Mouse (Mus musculus) heart, embryonic 11.5 days (tissue): ENCODE results near the gene Vezf1. TPM values are rescaled to one million over a fixed set of nuclear protein-coding genes. Genes with fewer than 3 reads are reported as not detected.

Source experiments
- ATAC-seq: fragments of 200-750 bp; cut with Nextera tagmentation; replicated peaks from 2 replicates; pipeline ENCODE4 v1.8.0; 2017; ENCODE audit warnings: moderate library complexity; ENCODE audit not compliant: insufficient number of reproducible peaks, low FRiP score, low TSS enrichment
- H3K27ac ChIP-seq: fragments of 300-500 bp; sonication (generic); 2 replicates; pipeline ENCODE4 v1.5.1; 2014; ENCODE audit warnings: mild to moderate bottlenecking, low read depth, low read length
- H3K27me3 ChIP-seq: fragments of 300-500 bp; sonication (generic); 2 replicates; pipeline ENCODE4 v1.6.1; 2014; ENCODE audit warnings: mild to moderate bottlenecking, low read length, mixed read lengths; ENCODE audit not compliant: control insufficient read depth, insufficient read depth
- H3K36me3 ChIP-seq: fragments of 300-500 bp; sonication (generic); 2 replicates; pipeline ENCODE4 v1.6.1; 2014; ENCODE audit warnings: mild to moderate bottlenecking, low read length, moderate library complexity, mixed read lengths; ENCODE audit not compliant: control insufficient read depth, insufficient read depth
- H3K4me1 ChIP-seq: fragments of 300-500 bp; sonication (generic); 2 replicates; pipeline ENCODE4 v1.6.1; 2014; ENCODE audit warnings: low read length; ENCODE audit not compliant: control insufficient read depth, insufficient read depth
- H3K4me2 ChIP-seq: fragments of 300-500 bp; sonication (generic); 2 replicates; pipeline ENCODE4 v1.6.1; 2014; ENCODE audit warnings: mild to moderate bottlenecking, moderate library complexity
- H3K4me3 ChIP-seq: fragments of 300-500 bp; sonication (generic); 2 replicates; pipeline ENCODE4 v1.5.1; 2014; ENCODE audit warnings: low read depth, low read length
- H3K9ac ChIP-seq: fragments of 300-500 bp; sonication (generic); 2 replicates; pipeline ENCODE4 v1.6.1; 2014; ENCODE audit warnings: mild to moderate bottlenecking, low read depth, low read length, moderate library complexity
- H3K9me3 ChIP-seq: fragments of 300-500 bp; sonication (generic); replicated peaks from 2 replicates; pipeline ENCODE4 v1.6.1; 2016; ENCODE audit warnings: low read length; ENCODE audit not compliant: control insufficient read depth
- WGBS: fragments of 180-500 bp; shearing (Covaris S2); extraction: QIAGEN DNeasy Blood & Tissue Kit; methylation state at CpG from one replicate; pipeline ENCODE4 v1.1.7; 2014; ENCODE audit not compliant: insufficient replicate concordance; 5-methylcytosine and 5-hydroxymethylcytosine counted together
- polyA plus RNA-seq: library from polyadenylated mRNA; unstranded; fragments of >200 nt; fragmentation: Nextera tagmentation; extraction: Ambion mirVana; gene quantifications from 2 replicates; pipeline ENCODE4 v1.2.1, GENCODE M21; 2014

Vezf1 gene
- polyA plus RNA-seq, 1 experiment from 2014 or later: 26.4 TPM

GRCm38 (mm10) chr11:88047871-88048531 is 20.1 kb upstream of the Vezf1 start:
- peak overlapping the region; percentile 100 for H3K27ac ChIP-seq
- no peaks in the 10 kb centered on the region for H3K9me3 ChIP-seq
- no peaks in the 10 kb centered on the region for H3K27me3 ChIP-seq
- H3K9ac ChIP-seq: peak overlapping the region; percentile 100
- H3K4me2 ChIP-seq: peak overlapping the region; percentile 81
- H3K36me3 ChIP-seq: peaks cover 12% of the 10 kb centered on the region
- under 1% methylated on average over 71 of the region's 76 CpGs for WGBS
- H3K4me1 ChIP-seq: peaks cover 17% of the 10 kb centered on the region
- peak overlapping the region; percentile 91 for H3K4me3 ChIP-seq
- peak; percentile 74 for ATAC-seq

- Histone ChIP-seq H3K4me2 (peak overlapping the region; percentile 81), H3K27ac (no peak overlapping the region), H3K4me3 (peak overlapping the region; percentile 91), H3K9me3 (no peaks in the 10 kb centered on the region), H3K9ac (peak overlapping the region; percentile 100), H3K36me3 (peaks cover 12% of the 10 kb centered on the region), H3K27me3 (no peaks in the 10 kb centered on the region), H3K4me1 (peaks cover 17% of the 10 kb centered on the region)
- no peak for ATAC-seq
- 30% methylated on average over 26 of the region's 26 CpGs for WGBS
Measured at GRCm38 (mm10) chr11:88048961-88049670, 19.0 kb upstream of the Vezf1 start.

- H3K27me3 ChIP-seq: no peaks in the 10 kb centered on the region
- H3K9me3 ChIP-seq: no peaks in the 10 kb centered on the region
- H3K4me2 ChIP-seq: peak overlapping the region; percentile 81
- H3K4me3 ChIP-seq: peak overlapping the region; percentile 91
- H3K36me3 ChIP-seq: peaks cover 12% of the 10 kb centered on the region
- peaks cover 17% of the 10 kb centered on the region for H3K4me1 ChIP-seq
- H3K9ac ChIP-seq: no peak overlapping the region
- no peak for ATAC-seq
- H3K27ac ChIP-seq: no peak overlapping the region
Measured at GRCm38 (mm10) chr11:88049732-88050131, 18.3 kb upstream of the Vezf1 start.

GRCm38 (mm10) chr11:88052638-88053037 is 15.4 kb upstream of the Vezf1 start:
- H3K9me3 ChIP-seq: no peaks in the 10 kb centered on the region
- H3K4me1 ChIP-seq: peaks cover 10% of the 10 kb centered on the region
- H3K9ac ChIP-seq: no peak overlapping the region
- no peak overlapping the region for H3K27ac ChIP-seq
- WGBS: 86% methylated on average over 4 of the region's 4 CpGs
- no peaks in the 10 kb centered on the region for H3K27me3 ChIP-seq
- H3K4me2 ChIP-seq: no peak overlapping the region
- H3K4me3 ChIP-seq: no peak overlapping the region
- no peak for ATAC-seq
- H3K36me3 ChIP-seq: peaks cover 12% of the 10 kb centered on the region

GRCm38 (mm10) chr11:88053821-88054220 is 14.3 kb upstream of the Vezf1 start:
- Histone ChIP-seq H3K4me2 (no peak overlapping the region), H3K4me3 (no peak overlapping the region), H3K36me3 (peaks cover 12% of the 10 kb centered on the region), H3K9ac (no peak overlapping the region), H3K9me3 (no peaks in the 10 kb centered on the region), H3K27ac (no peak overlapping the region), H3K27me3 (no peaks in the 10 kb centered on the region), H3K4me1 (peaks cover 10% of the 10 kb centered on the region)
- WGBS: 74% methylated on average over 3 of the region's 3 CpGs
- no peak for ATAC-seq

- no peak overlapping the region for H3K9ac ChIP-seq
- no peak for ATAC-seq
- peaks cover 8% of the 10 kb centered on the region for H3K4me1 ChIP-seq
- H3K9me3 ChIP-seq: no peaks in the 10 kb centered on the region
- no peak overlapping the region for H3K27ac ChIP-seq
- no peaks in the 10 kb centered on the region for H3K27me3 ChIP-seq
- peaks cover 8% of the 10 kb centered on the region for H3K36me3 ChIP-seq
- 82% methylated on average over 1 of the region's 1 CpGs for WGBS
- no peak overlapping the region for H3K4me2 ChIP-seq
- no peak overlapping the region for H3K4me3 ChIP-seq
Measured at GRCm38 (mm10) chr11:88054589-88054988, 13.5 kb upstream of the Vezf1 start.

GRCm38 (mm10) chr11:88055777-88056176 is 12.3 kb upstream of the Vezf1 start:
- Histone ChIP-seq H3K4me2 (no peak overlapping the region), H3K4me3 (no peak overlapping the region), H3K27ac (no peak overlapping the region), H3K4me1 (0 out of 2 replicates have a peak, but pooled peaks cover 2% of the 10 kb centered on the region), H3K27me3 (no peaks in the 10 kb centered on the region), H3K36me3 (0 out of 2 replicates have a peak, but pooled peaks cover 2% of the 10 kb centered on the region), H3K9ac (no peak overlapping the region), H3K9me3 (no peaks in the 10 kb centered on the region)
- 81% methylated on average over 2 of the region's 2 CpGs for WGBS
- no peak for ATAC-seq

- WGBS: 71% methylated on average over 2 of the region's 2 CpGs
- Histone ChIP-seq H3K4me3 (no peak overlapping the region), H3K4me2 (no peak overlapping the region), H3K27me3 (no peaks in the 10 kb centered on the region), H3K4me1 (0 out of 2 replicates have a peak, but pooled peaks cover 2% of the 10 kb centered on the region), H3K27ac (no peak overlapping the region), H3K9me3 (no peaks in the 10 kb centered on the region), H3K36me3 (no peaks in the 10 kb centered on the region), H3K9ac (no peak overlapping the region)
- ATAC-seq: no peak
Measured at GRCm38 (mm10) chr11:88057788-88058187, 10.3 kb upstream of the Vezf1 start.
